Mouse (Mus musculus) spleen, adult 2 months (tissue): ENCODE measurements around the gene Ptpn23. TPM values are rescaled to one million over a fixed set of nuclear protein-coding genes. Genes with fewer than 3 reads are reported as not detected.

Source experiments
- DNase-seq, 2 experiments: peaks; one replicate each; pipeline versions ENCODE4 v3.0.0 to v3.0.0-alpha.2; 2012 to 2021; ENCODE audit warnings: low spot score in 2 of 2, low read depth in 1 of 2
- H3K27ac ChIP-seq: fragments of 200-500 bp; 2 replicates; pipeline ENCODE4 v1.5.1; 2012; ENCODE audit warnings: low read length, inconsistent platforms; ENCODE audit not compliant: insufficient read depth
- H3K27me3 ChIP-seq: fragments of 200-500 bp; 2 replicates; pipeline ENCODE4 v1.6.1; 2012; ENCODE audit warnings: mild to moderate bottlenecking, moderate library complexity, low read length, inconsistent platforms; ENCODE audit not compliant: control insufficient read depth, insufficient read depth
- H3K36me3 ChIP-seq: fragments of 200-500 bp; 2 replicates; pipeline ENCODE4 v1.6.1; 2012; ENCODE audit warnings: mild to moderate bottlenecking, low read length, inconsistent platforms; ENCODE audit not compliant: control insufficient read depth, insufficient read depth
- H3K4me1 ChIP-seq: fragments of 200-500 bp; 2 replicates; pipeline ENCODE4 v1.6.1; 2011; ENCODE audit warnings: inconsistent platforms; ENCODE audit not compliant: control insufficient read depth, insufficient read depth, insufficient read length
- H3K4me3 ChIP-seq: fragments of 200-500 bp; 2 replicates; pipeline ENCODE4 v1.5.1; 2011; ENCODE audit warnings: mild to moderate bottlenecking, inconsistent platforms; ENCODE audit not compliant: insufficient read depth, insufficient read length; ENCODE audit errors: extremely low read depth
- CTCF ChIP-seq: fragments of 200-500 bp; IDR thresholded peaks from 2 replicates; pipeline ENCODE4 v1.5.1; 2011; ENCODE audit warnings: mild to moderate bottlenecking, inconsistent platforms; ENCODE audit not compliant: insufficient read depth, insufficient read length, insufficient replicate concordance; ENCODE audit errors: extremely low read depth
- POLR2A ChIP-seq: fragments of 200-500 bp; IDR thresholded peaks from 2 replicates; pipeline ENCODE4 v1.6.1; 2011; ENCODE audit warnings: low read depth, low read length, inconsistent platforms
- WGBS: fragments of 180-500 bp; shearing (Covaris S2); methylation state at CpG from one replicate; pipeline ENCODE4 v1.1.7; 2018; 5-methylcytosine and 5-hydroxymethylcytosine counted together
- polyA plus RNA-seq: library from polyadenylated mRNA; depleted of rRNA; stranded (reverse); fragments of >200 nt; gene quantifications from 2 replicates; pipeline ENCODE4 v1.2.3, GENCODE M21; 2012

Gene Ptpn23
- polyA plus RNA-seq, 1 experiment = 35.8 TPM

DNA sequence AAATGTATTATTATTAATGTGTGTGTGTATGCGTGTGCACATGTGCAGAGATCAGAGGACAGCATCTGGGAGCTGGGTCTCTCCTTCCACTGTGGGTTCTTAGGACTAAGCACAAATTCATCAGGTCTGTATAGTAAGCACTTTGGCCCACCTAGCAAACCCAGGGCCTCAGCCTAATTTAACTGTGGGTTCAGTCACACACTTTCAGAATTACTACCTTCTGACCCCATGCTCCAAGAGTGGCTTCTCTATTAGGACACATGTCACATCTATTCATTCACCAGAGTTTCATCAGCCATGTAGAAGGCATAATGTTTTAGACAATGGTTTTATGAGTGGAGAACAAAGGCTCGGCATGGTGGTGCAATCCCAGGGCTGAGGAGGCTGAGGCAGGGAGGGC, 25.0 kb upstream of the Ptpn23 start:
- no peak for TF ChIP-seq POLR2A
- no peak for TF ChIP-seq CTCF
- no peak for DNase-seq
- H3K27me3 ChIP-seq = no peaks in the 10 kb centered on the region
- H3K27ac ChIP-seq = no peak overlapping the region
- no peaks in the 10 kb centered on the region for H3K4me1 ChIP-seq
- WGBS = 93% methylated on average over 2 of the region's 2 CpGs
- no peak overlapping the region for H3K4me3 ChIP-seq
- H3K36me3 ChIP-seq = peaks cover 42% of the 10 kb centered on the region

DNA sequence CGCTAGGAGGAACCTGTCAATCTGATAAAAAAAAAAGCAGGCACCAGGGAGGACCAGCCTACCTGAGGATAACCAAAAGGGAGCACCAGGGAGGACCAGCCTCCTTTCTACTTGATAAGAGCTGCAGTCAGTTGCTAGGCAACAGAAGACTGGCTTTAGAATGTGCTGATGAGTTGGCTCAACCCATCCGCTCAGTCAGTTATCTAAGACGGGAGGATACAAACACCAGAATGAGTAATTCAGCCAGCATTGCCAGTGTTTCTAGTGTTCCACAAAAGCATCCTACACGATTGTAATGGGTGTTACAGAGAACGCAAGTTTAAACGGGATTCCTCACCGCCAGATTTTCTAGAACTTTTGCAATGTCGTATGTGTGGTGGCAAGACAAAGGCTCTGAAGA, 23.2 kb upstream of the Ptpn23 start:
- no peak for DNase-seq
- no peak overlapping the region for H3K4me3 ChIP-seq
- TF ChIP-seq POLR2A (no peak), CTCF (no peak)
- H3K27me3 ChIP-seq = no peaks in the 10 kb centered on the region
- no peaks in the 10 kb centered on the region for H3K4me1 ChIP-seq
- peaks cover 40% of the 10 kb centered on the region for H3K36me3 ChIP-seq
- no peak overlapping the region for H3K27ac ChIP-seq
- WGBS = 90% methylated on average over 8 of the region's 8 CpGs

DNA sequence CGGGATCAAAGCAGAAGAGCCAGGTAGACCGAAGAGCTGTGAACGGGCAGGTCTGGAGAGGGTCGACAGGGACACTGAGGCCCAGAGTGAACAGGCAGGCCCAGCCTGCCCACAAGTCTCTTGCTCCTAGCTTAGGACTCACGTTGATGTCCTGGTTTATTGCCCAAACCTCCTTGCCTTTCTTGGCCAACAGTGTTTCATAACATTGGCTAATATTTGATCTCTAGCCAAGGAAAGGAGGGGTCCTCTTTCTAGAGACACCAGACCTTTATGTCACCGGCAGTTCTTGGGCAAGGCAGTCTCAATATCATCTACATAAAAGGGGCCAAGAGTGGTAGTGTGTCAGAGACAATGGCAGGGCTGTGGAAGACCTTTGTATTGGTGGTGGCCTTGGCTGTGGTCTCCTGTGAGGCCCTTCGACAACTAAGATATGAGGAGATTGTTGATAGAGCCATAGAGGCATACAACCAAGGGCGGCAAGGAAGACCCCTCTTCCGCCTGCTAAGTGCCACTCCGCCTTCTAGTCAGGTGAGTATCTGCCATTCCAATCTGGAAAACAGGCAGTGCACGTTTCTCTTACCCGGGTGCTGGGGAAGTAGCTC, 11.6 kb upstream of the Ptpn23 start, which contains the start of gene Ngp:
TSS of gene Ngp (plus strand) at position 237 of the 602 bp plus-strand sequence.
- WGBS = 89% methylated on average over 12 of the region's 12 CpGs
- H3K27me3 ChIP-seq = no peaks in the 10 kb centered on the region
- H3K36me3 ChIP-seq = no peaks in the 10 kb centered on the region
- no peaks in the 10 kb centered on the region for H3K4me1 ChIP-seq
- no peak within 1 kb of the TSS for H3K27ac ChIP-seq
- no peak for DNase-seq
- no peak within 1 kb of the TSS for H3K4me3 ChIP-seq
- TF ChIP-seq POLR2A (no peak), CTCF (no peak)

DNA sequence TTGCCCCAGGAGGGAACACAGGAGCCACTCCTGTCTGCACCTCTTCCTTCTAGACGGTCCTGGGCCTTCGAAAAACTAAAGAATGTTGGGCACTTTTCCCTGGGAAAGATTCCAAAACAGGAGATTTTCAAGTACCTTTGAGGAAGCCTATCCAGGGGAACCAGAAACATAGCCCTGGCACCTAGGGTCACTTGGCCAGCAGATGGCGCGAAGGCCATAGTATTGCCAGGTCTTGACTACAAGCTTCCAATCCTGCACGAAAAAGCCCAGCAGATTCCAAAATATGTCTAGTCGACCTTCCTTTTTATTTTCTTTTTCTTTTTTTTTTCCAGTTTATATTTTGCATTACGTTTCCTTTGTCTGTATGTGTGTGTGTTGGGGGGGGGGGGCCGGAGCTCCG, 5.8 kb upstream of the Ptpn23 start:
- WGBS = 59% methylated on average over 9 of the region's 9 CpGs
- Histone ChIP-seq H3K4me1 (no peaks in the 10 kb centered on the region), H3K27ac (no peak overlapping the region), H3K27me3 (no peaks in the 10 kb centered on the region), H3K36me3 (no peaks in the 10 kb centered on the region), H3K4me3 (no peak overlapping the region)
- DNase-seq = no peak
- TF ChIP-seq CTCF (peak; percentile 19; the same call in 1 of the 2 replicates), POLR2A (no peak)

DNA sequence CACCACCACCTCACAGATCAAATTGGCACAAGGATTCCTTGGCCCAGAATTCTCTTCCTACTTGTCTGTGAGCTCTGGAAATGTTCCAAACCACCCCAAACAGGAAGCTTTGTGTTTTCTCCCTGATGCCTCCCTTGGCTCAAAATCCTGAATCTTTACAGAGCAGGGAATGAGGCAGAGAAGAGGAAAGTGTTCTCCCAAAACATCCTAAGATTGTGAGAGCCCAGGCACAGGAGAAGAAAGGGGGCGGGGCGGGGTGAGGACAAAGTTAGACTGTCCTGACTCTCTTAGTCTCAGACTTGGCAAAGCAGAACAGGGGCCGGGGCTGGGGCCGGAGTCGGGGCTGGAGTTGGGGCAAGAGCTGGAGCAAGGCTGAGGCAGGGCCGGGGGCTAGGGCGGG, 4.9 kb upstream of the Ptpn23 start:
- H3K4me1 ChIP-seq = peaks cover 3% of the 10 kb centered on the region; the same call in 1 of the 2 replicates
- H3K36me3 ChIP-seq = no peaks in the 10 kb centered on the region
- no peak for DNase-seq
- H3K4me3 ChIP-seq = no peak overlapping the region
- H3K27ac ChIP-seq = no peak overlapping the region
- no peak for TF ChIP-seq POLR2A
- no peak for TF ChIP-seq CTCF
- no peaks in the 10 kb centered on the region for H3K27me3 ChIP-seq
- WGBS = 91% methylated on average over 7 of the region's 7 CpGs

DNA sequence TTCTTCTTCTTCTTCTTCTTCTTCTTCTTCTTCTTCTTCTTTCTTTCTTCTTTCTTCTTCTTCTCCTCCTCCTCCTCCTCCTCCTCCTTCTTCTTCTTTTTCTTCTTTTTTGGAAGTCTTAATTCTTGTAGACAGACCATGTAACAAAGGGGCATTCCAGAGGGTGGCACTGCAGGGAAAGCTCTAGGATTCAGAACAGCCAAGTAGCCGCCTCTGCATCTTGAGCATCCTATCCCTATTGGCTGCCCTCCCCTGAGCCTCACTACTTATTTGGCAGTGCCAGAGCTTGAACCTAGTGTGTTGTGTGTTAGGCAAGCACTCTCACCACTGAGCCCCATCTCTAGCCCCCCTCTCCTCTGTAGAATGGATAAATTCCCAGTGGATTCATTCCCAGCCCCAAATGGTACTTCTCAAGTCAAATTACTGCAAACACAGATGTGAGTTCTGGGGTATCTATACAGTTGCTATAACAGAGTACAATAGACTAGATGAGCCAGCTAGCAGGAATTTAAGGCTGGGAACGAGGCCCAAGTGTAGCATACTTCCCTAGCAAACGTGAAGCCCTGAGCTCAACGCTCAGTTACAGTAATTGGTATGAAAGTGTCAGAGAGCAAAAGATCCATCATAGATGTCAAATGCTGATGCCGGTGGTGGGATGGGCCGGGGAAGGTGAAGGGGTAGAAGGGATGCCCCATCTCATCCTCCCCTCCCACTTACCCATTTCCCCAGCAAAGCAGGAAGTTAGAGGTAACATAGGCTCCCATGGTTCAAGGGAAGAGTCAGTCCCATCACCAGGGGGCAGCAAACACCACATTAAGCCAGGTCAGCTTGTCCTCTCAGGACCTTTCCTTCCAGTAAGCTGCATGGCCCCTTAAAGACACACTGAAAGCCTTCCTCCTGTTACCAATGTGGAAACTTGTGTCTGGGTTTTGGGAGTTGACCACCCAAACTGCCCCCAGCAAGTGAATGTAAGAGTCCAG, 3.2 kb upstream of the Ptpn23 start:
- Histone ChIP-seq H3K4me1 (peaks cover 8% of the 10 kb centered on the region; the same call in 1 of the 2 replicates), H3K27me3 (no peaks in the 10 kb centered on the region), H3K4me3 (no peak overlapping the region), H3K36me3 (no peaks in the 10 kb centered on the region), H3K27ac (no peak overlapping the region)
- TF ChIP-seq POLR2A = no peak
- TF ChIP-seq CTCF = peak; percentile 86; the same call in 1 of the 2 replicates
- WGBS = 38% methylated on average over 6 of the region's 6 CpGs
- DNase-seq = peak; percentile 70 to 86
